Mouse (Mus musculus): ENCODE measurements around the gene Dlg1. TPM values are rescaled to one million over a fixed set of nuclear protein-coding genes. Genes with fewer than 3 reads are reported as not detected.
A peak's percentile ranks its signal among the peaks of the same experiment; 100 is the strongest.

The Dlg1 gene
- total RNA-seq, 2 experiments from 2014 or later, result 58.7 to 60.8 TPM

- intact Hi-C loops (cut with DNase I), result no loop called here
- Histone ChIP-seq H3K4me3 (no peak overlapping the region), H3K27ac (no peak overlapping the region)
- no peak for TF ChIP-seq CTCF (IDR thresholded peaks at IDR 0.05)
- DNase-seq, result no peak
Observed at GRCm38 (mm10) chr16:31910281-31910847, 247.1 kb downstream of the Dlg1 start.

- Histone ChIP-seq H3K4me3 (no peak overlapping the region), H3K27ac (no peak overlapping the region)
- no peak for DNase-seq
- no peak for TF ChIP-seq CTCF (IDR thresholded peaks at IDR 0.05)
- intact Hi-C loops (cut with DNase I), result loop anchor here (1.0 to 2.0 kb wide), 3 partner anchors 39 to 459 kb away; partner anchors contain the start of gene Meltf
Observed at GRCm38 (mm10) chr16:31917776-31918175, 254.5 kb downstream of the Dlg1 start.

- TF ChIP-seq CTCF (IDR thresholded peaks at IDR 0.05), result peak; percentile 90
- peak; percentile 64 for DNase-seq
- intact Hi-C loops (cut with DNase I), result loop anchor here (1.0 to 2.0 kb wide), 3 partner anchors 40 to 459 kb away; partner anchors contain the start of gene Meltf
- H3K27ac ChIP-seq, result no peak overlapping the region
- H3K4me3 ChIP-seq, result peak overlapping the region; percentile 34
Observed at GRCm38 (mm10) chr16:31918248-31918724, 255.0 kb downstream of the Dlg1 start.

- no peak for TF ChIP-seq CTCF (IDR thresholded peaks at IDR 0.05)
- no peak for DNase-seq
- Histone ChIP-seq H3K4me3 (no peak overlapping the region), H3K27ac (no peak overlapping the region)
- intact Hi-C loops (cut with DNase I), result no loop called here
Observed at GRCm38 (mm10) chr16:31924368-31924767, 261.1 kb downstream of the Dlg1 start.

Other genes with a start within 250 kb of the Dlg1 start
- gene Bdh1, start 241.2 kb upstream of the Dlg1 start, total RNA-seq (2021), result 100 to 1,000 TPM in 1 of 2 experiments, 10 to 100 TPM in 1; 71.4 to 144 TPM
- not detected for gene Meltf, start 215.4 kb downstream of the Dlg1 start, total RNA-seq (2021)